Mouse (Mus musculus) midbrain, embryonic 16.5 days (tissue): ENCODE measurements at regions not wholly inside any gene's neighbourhood (a gene's known extent, or its start where the extent isn't known, plus 50 kb on each side); places are given as distances from the start of the nearest gene placed in this dataset.

ENCODE experiments used
- ATAC-seq: fragments of 200-750 bp; cut with Nextera tagmentation; 2 replicates; pipeline ENCODE4 v1.8.0; 2017; ENCODE audit warnings: moderate TSS enrichment
- H3K27ac ChIP-seq: fragments of 300-500 bp; sonication (generic); 2 replicates; pipeline ENCODE4 v1.5.1; 2014; ENCODE audit warnings: mild to moderate bottlenecking, low read length, mixed read lengths
- H3K27me3 ChIP-seq: fragments of 300-500 bp; sonication (generic); 2 replicates; pipeline ENCODE4 v1.6.1; 2014; ENCODE audit warnings: low read depth, low read length, mixed read lengths; ENCODE audit not compliant: control insufficient read depth, insufficient read depth
- H3K36me3 ChIP-seq: fragments of 300-500 bp; sonication (generic); 2 replicates; pipeline ENCODE4 v1.6.1; 2014; ENCODE audit warnings: mild to moderate bottlenecking, low read length, moderate library complexity, mixed read lengths; ENCODE audit not compliant: control insufficient read depth, insufficient read depth
- H3K4me1 ChIP-seq: fragments of 300-500 bp; sonication (generic); 2 replicates; pipeline ENCODE4 v1.6.1; 2014; ENCODE audit warnings: mild to moderate bottlenecking, low read length, mixed read lengths; ENCODE audit not compliant: control insufficient read depth, insufficient read depth
- H3K4me2 ChIP-seq: fragments of 300-500 bp; sonication (generic); 2 replicates; pipeline ENCODE4 v1.6.1; 2014; ENCODE audit warnings: mild to moderate bottlenecking, low read length, mixed read lengths
- H3K4me3 ChIP-seq: fragments of 300-500 bp; sonication (generic); 2 replicates; pipeline ENCODE4 v1.5.1; 2014; ENCODE audit warnings: low read depth, mild to moderate bottlenecking, low read length, moderate library complexity, mixed read lengths
- H3K9ac ChIP-seq: fragments of 300-500 bp; sonication (generic); 2 replicates; pipeline ENCODE4 v1.6.1; 2014; ENCODE audit warnings: low read depth, low read length, mixed read lengths
- H3K9me3 ChIP-seq: fragments of 300-500 bp; sonication (generic); replicated peaks from 2 replicates; pipeline ENCODE4 v1.6.1; 2014; ENCODE audit warnings: mild to moderate bottlenecking, low read length, mixed read lengths; ENCODE audit not compliant: control insufficient read depth, poor library complexity, severe bottlenecking
- WGBS: fragments of 180-500 bp; shearing (Covaris S2); extraction: QIAGEN DNeasy Blood & Tissue Kit; methylation state at CpG from one replicate; pipeline ENCODE4 v1.1.7; 2014; 5-methylcytosine and 5-hydroxymethylcytosine counted together

DNA sequence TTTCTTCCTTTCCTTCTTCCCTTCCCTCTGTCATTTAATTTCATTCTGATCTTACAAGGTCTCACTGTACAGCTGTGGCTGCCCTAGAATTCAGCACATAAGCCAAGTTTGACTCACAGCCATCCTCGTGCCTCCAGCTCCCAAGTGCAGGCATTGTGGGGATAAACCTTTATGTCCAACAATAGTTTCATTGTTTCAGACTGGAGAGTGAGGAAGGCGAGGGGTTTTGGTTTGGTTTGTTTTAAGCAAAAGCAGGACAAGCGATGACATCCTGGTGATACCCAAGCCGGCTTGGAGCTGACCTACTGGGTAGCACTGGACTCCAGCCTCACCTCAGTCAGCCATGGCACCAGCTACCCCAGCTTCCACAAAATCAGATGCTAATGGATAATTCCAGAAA is 1603.5 kb upstream of the Gulo start:
- Histone ChIP-seq H3K4me3 (no peak overlapping the region), H3K36me3 (no peaks in the 10 kb centered on the region), H3K9ac (no peak overlapping the region), H3K9me3 (no peaks in the 10 kb centered on the region), H3K4me2 (no peak overlapping the region), H3K27ac (no peak overlapping the region), H3K27me3 (no peaks in the 10 kb centered on the region; the same call in 1 of the 2 replicates), H3K4me1 (peaks cover 11% of the 10 kb centered on the region)
- 35% methylated on average over 4 of the region's 4 CpGs for WGBS
- no peak for ATAC-seq

- peak overlapping the region; percentile 61 for H3K4me2 ChIP-seq
- H3K36me3 ChIP-seq = no peaks in the 10 kb centered on the region
- 10% methylated on average over 20 of the region's 20 CpGs for WGBS
- peaks cover 11% of the 10 kb centered on the region for H3K4me1 ChIP-seq
- H3K9me3 ChIP-seq = no peaks in the 10 kb centered on the region
- peaks cover 4% of the 10 kb centered on the region for H3K27me3 ChIP-seq
- peak overlapping the region; percentile 33 for H3K4me3 ChIP-seq
- H3K9ac ChIP-seq = peak overlapping the region; percentile 53
- ATAC-seq = peak; percentile 67; the same call in 1 of the 2 replicates
- H3K27ac ChIP-seq = no peak overlapping the region
These were observed 1599.3 kb upstream of the Gulo start for GRCm38 (mm10) chr14:67608262-67608661.

DNA sequence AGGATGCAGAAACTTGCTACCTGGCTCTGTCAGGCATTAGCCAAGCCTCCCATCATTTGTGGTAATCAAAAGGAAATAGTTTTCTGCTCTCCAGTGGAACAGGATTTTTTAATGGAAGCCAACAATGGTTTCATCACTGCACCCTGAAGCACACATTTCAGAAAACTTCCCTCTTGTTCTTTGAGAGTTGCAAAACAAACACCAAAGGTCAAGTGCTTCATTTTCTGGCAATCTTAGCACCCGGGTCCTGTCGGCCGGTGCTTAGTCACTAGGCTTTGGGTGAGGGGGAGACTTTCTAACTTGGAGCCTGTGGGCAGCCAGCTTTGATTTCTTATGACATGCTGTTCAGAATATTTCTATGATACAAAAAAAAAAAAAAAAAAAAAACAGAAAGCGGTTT is 1594.0 kb upstream of the Gulo start:
- 71% methylated on average over 4 of the region's 4 CpGs for WGBS
- peaks cover 4% of the 10 kb centered on the region for H3K4me1 ChIP-seq
- no peaks in the 10 kb centered on the region for H3K9me3 ChIP-seq
- H3K4me3 ChIP-seq = no peak overlapping the region
- no peak overlapping the region for H3K27ac ChIP-seq
- no peaks in the 10 kb centered on the region for H3K36me3 ChIP-seq
- H3K9ac ChIP-seq = no peak overlapping the region
- no peak overlapping the region for H3K4me2 ChIP-seq
- no peak for ATAC-seq
- H3K27me3 ChIP-seq = peaks cover 4% of the 10 kb centered on the region; the same call in 1 of the 2 replicates

DNA sequence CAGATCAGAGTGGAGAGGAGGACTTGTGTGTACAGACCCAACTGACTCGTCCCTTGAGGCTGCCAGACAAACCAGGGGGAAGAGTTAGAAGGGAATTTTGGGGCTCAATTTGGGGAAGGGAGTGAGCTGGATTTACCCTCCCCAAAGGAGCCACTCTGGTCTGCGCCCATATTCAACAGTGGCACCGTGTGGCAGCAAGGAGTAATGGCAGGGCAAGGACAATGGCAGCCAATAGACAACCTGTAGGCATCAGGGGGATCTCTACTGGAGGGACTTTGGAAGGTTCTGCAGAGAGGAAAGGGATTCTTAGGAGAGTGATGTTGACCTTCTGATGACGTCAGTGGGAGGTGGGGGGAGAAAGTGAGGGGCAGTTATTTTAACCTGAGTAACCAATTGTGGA is 1590.7 kb upstream of the Gulo start:
- no peaks in the 10 kb centered on the region for H3K9me3 ChIP-seq
- no peaks in the 10 kb centered on the region for H3K4me1 ChIP-seq
- H3K4me3 ChIP-seq = no peak overlapping the region
- H3K27ac ChIP-seq = no peak overlapping the region
- H3K27me3 ChIP-seq = no peaks in the 10 kb centered on the region
- ATAC-seq = no peak
- no peaks in the 10 kb centered on the region for H3K36me3 ChIP-seq
- H3K9ac ChIP-seq = no peak overlapping the region
- 26% methylated on average over 4 of the region's 4 CpGs for WGBS
- H3K4me2 ChIP-seq = no peak overlapping the region

- H3K27ac ChIP-seq = no peak overlapping the region
- 91% methylated on average over 11 of the region's 11 CpGs for WGBS
- H3K4me1 ChIP-seq = peaks cover 5% of the 10 kb centered on the region; the same call in 1 of the 2 replicates
- no peak overlapping the region for H3K4me2 ChIP-seq
- H3K36me3 ChIP-seq = no peaks in the 10 kb centered on the region
- no peak for ATAC-seq
- H3K4me3 ChIP-seq = no peak overlapping the region
- H3K27me3 ChIP-seq = no peaks in the 10 kb centered on the region
- H3K9ac ChIP-seq = no peak overlapping the region
- no peaks in the 10 kb centered on the region for H3K9me3 ChIP-seq
These were observed 1579.6 kb upstream of the Gulo start for GRCm38 (mm10) chr14:67588627-67589026.

GRCm38 (mm10) chr14:67584456-67585048 is 1575.5 kb upstream of the Gulo start:
- Histone ChIP-seq H3K4me3 (no peak overlapping the region), H3K27me3 (no peaks in the 10 kb centered on the region), H3K4me2 (peak overlapping the region; percentile 39), H3K27ac (no peak overlapping the region), H3K4me1 (peaks cover 5% of the 10 kb centered on the region; the same call in 1 of the 2 replicates), H3K9ac (no peak overlapping the region), H3K36me3 (no peaks in the 10 kb centered on the region), H3K9me3 (no peaks in the 10 kb centered on the region)
- ATAC-seq = no peak
- 42% methylated on average over 14 of the region's 14 CpGs for WGBS

DNA sequence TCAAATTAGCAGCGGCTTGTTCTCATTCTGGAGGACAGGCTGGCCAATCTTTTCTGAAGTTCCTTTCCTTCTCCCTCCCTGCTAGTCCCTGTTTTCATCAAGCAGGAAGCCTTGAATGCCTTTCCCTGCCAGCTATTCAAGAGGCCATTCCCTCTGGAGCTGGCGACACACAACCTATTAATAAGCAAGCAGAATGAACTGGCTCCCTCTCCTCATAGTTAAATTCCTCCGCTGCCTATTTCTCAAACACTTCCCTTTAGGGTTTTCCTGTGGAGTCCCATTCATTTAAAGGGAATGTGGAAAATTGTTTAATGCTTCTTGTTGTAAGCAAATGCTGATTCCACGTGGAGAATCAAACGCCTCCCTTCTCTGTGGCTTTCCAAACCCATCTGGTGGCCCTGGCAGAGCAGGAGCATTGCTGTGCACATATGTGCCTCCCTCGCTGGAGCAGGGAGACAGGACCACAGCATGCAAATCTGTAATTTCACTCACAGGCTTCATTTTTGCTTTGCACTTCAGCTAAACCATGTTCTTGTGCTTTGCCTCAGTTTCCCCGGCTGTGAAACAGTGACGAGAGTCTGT is 1573.3 kb upstream of the Gulo start:
- no peak overlapping the region for H3K9ac ChIP-seq
- H3K4me1 ChIP-seq = peaks cover 5% of the 10 kb centered on the region; the same call in 1 of the 2 replicates
- no peak overlapping the region for H3K4me2 ChIP-seq
- WGBS = 60% methylated on average over 8 of the region's 8 CpGs
- H3K36me3 ChIP-seq = no peaks in the 10 kb centered on the region
- peak overlapping the region; percentile 24; the same call in 1 of the 2 replicates for H3K27ac ChIP-seq
- no peak overlapping the region for H3K4me3 ChIP-seq
- H3K9me3 ChIP-seq = no peaks in the 10 kb centered on the region
- ATAC-seq = no peak
- no peaks in the 10 kb centered on the region for H3K27me3 ChIP-seq

DNA sequence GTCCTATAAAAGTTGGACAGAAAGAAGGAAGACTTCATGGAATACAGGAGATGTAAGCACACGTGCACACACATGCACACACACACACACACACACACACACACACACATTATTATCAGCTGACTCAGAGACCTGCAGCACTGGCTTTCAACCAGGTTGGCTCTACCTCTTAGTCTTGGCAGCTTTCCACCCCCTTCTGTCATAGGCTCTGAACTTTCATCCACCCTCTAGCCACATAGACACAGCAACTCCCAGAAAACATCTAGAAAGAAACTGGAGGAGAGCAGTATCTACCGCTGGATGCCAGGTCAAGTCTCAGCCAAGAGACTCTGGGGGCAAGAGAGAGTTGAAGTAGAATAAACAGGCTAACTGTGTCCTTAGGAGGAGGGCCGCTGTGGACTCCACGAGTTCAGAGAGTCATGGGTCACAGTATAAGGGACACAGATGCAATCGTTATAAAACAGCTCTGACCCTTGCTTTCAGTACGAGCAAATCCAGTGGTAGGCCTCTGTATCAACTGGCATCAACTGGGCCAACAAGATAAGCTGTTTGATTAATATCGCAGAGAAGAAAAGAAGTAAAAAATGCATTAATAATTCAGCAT is 1565.4 kb upstream of the Gulo start:
- no peak for ATAC-seq

GRCm38 (mm10) chr14:67573451-67573995 is 1564.5 kb upstream of the Gulo start:
- Histone ChIP-seq H3K27ac (no peak overlapping the region), H3K27me3 (no peaks in the 10 kb centered on the region), H3K4me1 (0 out of 2 replicates have a peak, but pooled peaks cover 3% of the 10 kb centered on the region), H3K4me2 (no peak overlapping the region), H3K9ac (no peak overlapping the region), H3K36me3 (no peaks in the 10 kb centered on the region), H3K4me3 (no peak overlapping the region), H3K9me3 (no peaks in the 10 kb centered on the region)
- no peak for ATAC-seq
- WGBS = 43% methylated on average over 12 of the region's 12 CpGs

More for the DNA sequence above, 1565.4 kb upstream of the Gulo start:
- Histone ChIP-seq H3K4me3 (no peak overlapping the region), H3K9me3 (no peaks in the 10 kb centered on the region), H3K27me3 (no peaks in the 10 kb centered on the region), H3K36me3 (no peaks in the 10 kb centered on the region), H3K27ac (no peak overlapping the region), H3K4me1 (0 out of 2 replicates have a peak, but pooled peaks cover 3% of the 10 kb centered on the region), H3K4me2 (no peak overlapping the region), H3K9ac (no peak overlapping the region)
- 81% methylated on average over 7 of the region's 7 CpGs for WGBS
